Comparison of ENCODE assay signal across 10 mouse cellular contexts in the genomic region with DNA sequence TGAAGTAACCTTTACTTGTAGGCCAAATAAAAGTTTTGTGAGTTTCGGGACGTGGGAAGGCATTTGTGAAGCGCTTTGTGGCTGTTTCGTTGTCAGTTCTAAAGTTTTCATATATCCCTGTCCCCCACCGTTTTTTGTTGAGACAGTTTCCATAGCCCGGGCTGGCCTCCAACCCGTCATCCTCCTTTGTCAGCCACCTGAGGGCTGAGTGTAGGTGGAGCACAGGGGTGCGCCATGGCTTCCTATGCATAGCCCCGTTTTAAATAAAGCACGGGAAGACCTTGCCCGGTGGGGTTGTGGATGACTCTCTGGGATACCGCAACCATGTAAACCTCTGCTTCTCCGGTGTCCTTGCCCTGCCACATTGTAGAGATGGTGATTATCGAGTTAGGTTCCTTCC. TPM values are rescaled to one million over a fixed set of nuclear protein-coding genes. Genes with fewer than 3 reads are reported as not detected.
A peak's percentile ranks its signal among the peaks of the same experiment; 100 is the strongest.
DNase-seq lines count a peak whose midpoint lies in the region; ATAC-seq and TF ChIP-seq lines count a peak whose summit lies in the region.
"Had no signal": no experiment of that assay in that cellular context is flagged by ENCODE, and none has a peak within 500 bp of the region (broad histone marks: within the 10 kb centered on the region; RNA-seq: fewer than 3 reads in every experiment).

No protein-coding gene starts in this region.

- no peaks in the 10 kb centered on the region for H3K9me3 ChIP-seq in kidney, embryonic 14.5 days (ENCODE audit: control insufficient read depth, low read length)
- no peaks in the 10 kb centered on the region for H3K9me3 ChIP-seq in E14TG2a.4 (ENCODE audit: low read length)
- H3K9me3 ChIP-seq in intestine, embryonic 16.5 days (ENCODE audit: control insufficient read depth, low read length), result no peaks in the 10 kb centered on the region

- intact Hi-C loops in left cerebral cortex, postnatal 25 days (cut with DNase I), result loop anchor here (10.0 kb wide), 1 partner anchor 212 kb away; no protein-coding TSS in a partner anchor

- H3K4me2 ChIP-seq in kidney, embryonic 14.5 days (replicated peaks; ENCODE audit: low read depth, low read length), result peak overlapping the region; percentile 80
- peak overlapping the region; percentile 83; the same call in 1 of the 2 replicates for H3K4me2 ChIP-seq in intestine, embryonic 16.5 days (ENCODE audit: low read depth, low read length)

- no peak for ATAC-seq in kidney, embryonic 14.5 days (ENCODE audit: low FRiP score, low TSS enrichment)
- ATAC-seq in intestine, embryonic 16.5 days, result no peak

- peak; percentile 10 for DNase-seq in cerebellum, adult 9-11 months
- no peak for DNase-seq in cerebellum, postnatal 36 days
- no peak for DNase-seq in kidney, adult 8-10 months
- DNase-seq in left cerebral cortex, postnatal 25 days (ENCODE audit: low spot score in 2 of 2), result no peak
- no peak for DNase-seq in thymus, postnatal 14 days
- DNase-seq: adrenal gland, postnatal 14 days; lung, postnatal 10 days had no signal

- H3K9ac ChIP-seq in kidney, embryonic 14.5 days (ENCODE audit: low read depth, low read length), result no peak overlapping the region
- H3K9ac ChIP-seq in intestine, embryonic 16.5 days (ENCODE audit: low read depth, low read length), result no peak overlapping the region

- no peak overlapping the region for H3K27ac ChIP-seq in kidney, embryonic 14.5 days (ENCODE audit: low read depth, low read length)
- H3K27ac ChIP-seq in intestine, embryonic 16.5 days (ENCODE audit: low read length), result no peak overlapping the region

- H3K4me3 ChIP-seq in kidney, embryonic 14.5 days (ENCODE audit: low read length), result no peak overlapping the region; the same call in 1 of the 2 replicates
- peak overlapping the region; percentile 27 for H3K4me3 ChIP-seq in E14TG2a.4 (replicated peaks; ENCODE audit: low read length)
- no peak overlapping the region for H3K4me3 ChIP-seq in intestine, embryonic 16.5 days (ENCODE audit: low read length)

- peaks cover 7% of the 10 kb centered on the region; the same call in 1 of the 2 replicates for H3K4me1 ChIP-seq in kidney, embryonic 14.5 days (ENCODE audit: control insufficient read depth, insufficient read depth, low read length)
- peaks cover 20% of the 10 kb centered on the region for H3K4me1 ChIP-seq in E14TG2a.4 (replicated peaks; ENCODE audit: low read depth, low read length)
- peaks cover 8% of the 10 kb centered on the region; the same call in 1 of the 2 replicates for H3K4me1 ChIP-seq in intestine, embryonic 16.5 days (ENCODE audit: control insufficient read depth, insufficient read depth, low read length)

- 78% methylated on average over 14 of the region's 14 CpGs for WGBS in kidney, embryonic 14.5 days
- WGBS in intestine, embryonic 16.5 days, result 80% methylated on average over 14 of the region's 14 CpGs

- TF ChIP-seq CTCF in E14TG2a.4 (conservative IDR thresholded peaks at IDR 0.05; ENCODE audit: low read length), result no peak

- peaks cover 14% of the 10 kb centered on the region for H3K36me3 ChIP-seq in kidney, embryonic 14.5 days (ENCODE audit: control insufficient read depth, insufficient read depth, low read length)
- peaks cover 22% of the 10 kb centered on the region for H3K36me3 ChIP-seq in E14TG2a.4 (ENCODE audit: insufficient read depth, low read length)
- H3K36me3 ChIP-seq in intestine, embryonic 16.5 days (ENCODE audit: control insufficient read depth, insufficient read depth, low read length), result 0 out of 2 replicates have a peak, but pooled peaks cover 4% of the 10 kb centered on the region

- H3K27me3 ChIP-seq in kidney, embryonic 14.5 days (ENCODE audit: control insufficient read depth, insufficient read depth, low read length), result no peaks in the 10 kb centered on the region
- peaks cover 20% of the 10 kb centered on the region for H3K27me3 ChIP-seq in E14TG2a.4 (ENCODE audit: insufficient read depth, low read length)
- no peaks in the 10 kb centered on the region for H3K27me3 ChIP-seq in intestine, embryonic 16.5 days (replicated peaks; ENCODE audit: control insufficient read depth, insufficient read depth, low read length)

RNA-seq across cellular contexts. Expression of a gene that starts 1.3 kb away (rescaled TPM):
- polyA plus RNA-seq in kidney, embryonic 14.5 days (2014; fragmentation: Nextera tagmentation; extraction: Ambion mirVana), result 6.2 and 7.5 TPM in 2 replicates
- 5.1 and 6.7 TPM in 2 replicates for polyA plus RNA-seq in intestine, embryonic 16.5 days (2015; fragmentation: Nextera tagmentation; extraction: Ambion mirVana)
- total RNA-seq in left cerebral cortex, postnatal 25 days (2021), result 10 to 100 TPM; 10.8 to 13.3 TPM

RNA-seq across cellular contexts. Expression of a gene that starts 34.6 kb away (rescaled TPM):
- 128 and 161 TPM in 2 replicates for polyA plus RNA-seq in kidney, embryonic 14.5 days (2014; fragmentation: Nextera tagmentation; extraction: Ambion mirVana)
- 146 and 159 TPM in 2 replicates for polyA plus RNA-seq in intestine, embryonic 16.5 days (2015; fragmentation: Nextera tagmentation; extraction: Ambion mirVana)
- total RNA-seq in left cerebral cortex, postnatal 25 days (2021), result 100 to 1,000 TPM; 162 to 171 TPM
